Mouse (Mus musculus) left cerebral cortex, adult 2 months (tissue): Measurements from ENCODE around the gene Capza1. TPM values are rescaled to one million over a fixed set of nuclear protein-coding genes. Genes with fewer than 3 reads are reported as not detected.

ENCODE experiments used
- DNase-seq, 2 experiments: peaks; one replicate each; pipeline ENCODE4 v3.0.0; 2021 to 2022; ENCODE audit warnings: low spot score in 2 of 2, mixed read lengths in 1 of 2; ENCODE audit errors: extremely low spot score in 1 of 2
- H3K27ac ChIP-seq: fragments of 200-600 bp; 2 replicates; pipeline ENCODE4 v1.8.1; 2022
- H3K4me3 ChIP-seq: fragments of 200-600 bp; 2 replicates; pipeline ENCODE4 v1.8.1; 2022
- CTCF ChIP-seq: fragments of 200-600 bp; IDR thresholded peaks from 2 replicates; pipeline ENCODE4 v1.8.1; 2022; ENCODE audit warnings: antibody characterized with exemption, mild to moderate bottlenecking, moderate library complexity
- intact Hi-C: fragments of 180-260 bp; cut with DNase I; formaldehyde crosslinking; loops from one replicate; pipeline ENCODE4 v1.15.1; 2025
- total RNA-seq, 2 experiments: library from RNA; stranded (reverse); gene quantifications; 2 replicates each; pipeline ENCODE4 v1.2.3; 2021

The Capza1 gene
- total RNA-seq, 2 experiments from 2014 or later: 35.1 to 39.8 TPM

GRCm38 (mm10) chr3:104783971-104784500 lies 80.3 kb downstream of the Capza1 start:
- Histone ChIP-seq H3K27ac (no peak overlapping the region), H3K4me3 (no peak overlapping the region)
- no peak for TF ChIP-seq CTCF
- DNase-seq: no peak
- intact Hi-C loops: no loop called here

DNA sequence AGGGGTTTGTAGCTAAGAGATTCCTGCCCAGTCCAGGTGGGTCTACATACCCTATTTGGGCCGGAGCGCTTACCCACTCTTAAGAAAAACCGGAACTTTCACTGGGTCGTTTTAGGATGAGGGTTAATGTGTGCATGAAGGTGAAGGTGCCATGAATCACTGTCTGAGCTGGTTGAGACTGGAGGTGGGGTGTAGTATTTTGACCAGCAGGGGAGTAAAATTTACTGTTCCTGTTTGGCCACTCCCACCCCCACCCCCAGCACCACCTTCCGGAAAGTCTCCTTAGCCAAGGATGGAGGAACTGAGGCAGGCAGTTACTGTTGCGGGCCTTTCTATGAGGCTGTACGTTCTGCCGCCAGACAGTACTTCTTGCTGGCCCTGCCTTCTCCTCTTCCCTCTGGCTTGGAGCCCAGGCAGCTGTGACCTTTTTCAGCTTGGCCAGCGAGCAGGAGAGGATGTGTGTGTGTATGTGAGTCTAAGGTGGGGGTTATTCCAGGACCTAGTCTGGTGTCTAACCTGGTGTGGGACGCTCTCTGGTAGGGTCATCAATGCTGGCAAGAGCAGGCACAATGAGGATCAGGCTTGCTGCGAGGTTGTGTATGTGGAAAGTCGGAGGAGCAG lies 82.1 kb downstream of the Capza1 start:
- Histone ChIP-seq H3K4me3 (no peak overlapping the region), H3K27ac (no peak overlapping the region)
- intact Hi-C loops: no loop called here
- no peak for DNase-seq
- TF ChIP-seq CTCF: no peak

GRCm38 (mm10) chr3:104781471-104781903 lies 82.8 kb downstream of the Capza1 start, which contains the start of gene Fam19a3:
Fam19a3 (minus strand) TSS chr3:104781840.
- H3K27ac ChIP-seq: no peak within 1 kb of the TSS
- DNase-seq: no peak
- intact Hi-C loops: no loop called here
- no peak for TF ChIP-seq CTCF
- H3K4me3 ChIP-seq: peak within 1 kb of the TSS; percentile 49

DNA sequence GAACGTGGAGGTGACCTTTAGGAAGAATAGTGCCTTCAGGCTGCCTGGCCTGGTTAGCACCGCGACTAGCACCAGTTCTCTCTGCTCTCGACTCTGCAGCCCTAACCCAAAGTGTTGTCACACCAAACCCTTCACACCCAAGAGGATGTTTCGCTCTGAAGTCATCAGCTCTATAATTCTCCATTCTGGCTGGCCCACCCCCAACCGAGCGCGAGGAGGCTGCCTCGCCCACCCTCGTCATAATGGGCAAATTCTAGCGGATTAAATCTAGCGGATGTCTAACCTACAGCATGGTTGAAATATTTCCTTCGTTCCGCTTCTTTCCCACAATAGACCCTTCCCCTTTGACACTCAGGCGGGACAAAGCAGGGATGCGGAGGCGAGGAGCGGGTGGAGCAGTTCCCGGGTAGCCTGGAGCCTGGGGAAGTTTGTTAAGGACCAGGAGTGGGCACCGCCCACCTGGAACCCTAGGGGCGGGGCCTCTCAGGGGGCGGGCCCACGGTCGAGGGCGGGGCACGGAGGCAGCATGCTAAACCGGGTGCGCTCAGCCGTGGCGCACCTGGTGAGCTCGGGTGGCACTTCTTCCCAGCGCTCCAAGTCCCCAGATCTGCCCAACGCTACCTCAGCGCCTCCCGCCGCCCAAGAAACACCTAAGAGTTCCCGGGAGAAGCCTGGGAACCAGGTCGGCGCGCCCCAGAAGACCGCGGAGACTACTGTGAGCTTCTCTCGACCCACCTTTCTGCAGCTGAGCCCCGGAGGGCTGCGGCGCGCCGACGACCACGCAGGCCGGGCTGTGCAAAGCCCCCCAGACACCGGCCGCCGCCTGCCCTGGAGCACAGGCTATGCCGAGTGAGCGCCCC lies 83.5 kb downstream of the Capza1 start, which contains the start of gene Ppm1j:
TSS of gene Ppm1j (plus strand) at position 496 of the 860 bp plus-strand sequence.
- no peak for TF ChIP-seq CTCF
- intact Hi-C loops: loop anchor here (1.0 kb wide), 2 partner anchors 10 to 66 kb away; no protein-coding TSS in a partner anchor
- no peak for DNase-seq
- Histone ChIP-seq H3K27ac (no peak within 1 kb of the TSS), H3K4me3 (peak within 1 kb of the TSS; percentile 49)

- H3K4me3 ChIP-seq: no peak overlapping the region
- DNase-seq: peak in 1 of 2 experiments; percentile 45
- H3K27ac ChIP-seq: no peak overlapping the region
- intact Hi-C loops: loop anchor here (1.0 to 5.0 kb wide), 3 partner anchors 10 to 182 kb away; partner anchors contain the start of gene Wnt2b
- TF ChIP-seq CTCF: peak; percentile 97
Measured at GRCm38 (mm10) chr3:104779949-104780348, 84.4 kb downstream of the Capza1 start.

GRCm38 (mm10) chr3:104777342-104777741 lies 87.0 kb downstream of the Capza1 start:
- DNase-seq: no peak
- Histone ChIP-seq H3K4me3 (no peak overlapping the region), H3K27ac (no peak overlapping the region)
- intact Hi-C loops: loop anchor here (5.0 kb wide), 1 partner anchor 185 kb away; the partner anchor contains the start of gene Wnt2b
- peak; percentile 54 for TF ChIP-seq CTCF

- DNase-seq: no peak
- H3K27ac ChIP-seq: no peak overlapping the region
- intact Hi-C loops: loop anchor here (5.0 kb wide), 1 partner anchor 284 kb away; no protein-coding TSS in a partner anchor
- no peak overlapping the region for H3K4me3 ChIP-seq
- no peak for TF ChIP-seq CTCF
Measured at GRCm38 (mm10) chr3:104773301-104773700, 91.0 kb downstream of the Capza1 start.

Other genes with a start within 250 kb of the Capza1 start
- gene Slc16a1, start 225.8 kb downstream of the Capza1 start, total RNA-seq: 10 to 100 TPM; 16.7 to 17.9 TPM
- gene Ppm1j, start 83.4 kb downstream of the Capza1 start, total RNA-seq: 1 to 10 TPM in 1 of 2 experiments, under 1 TPM in 1; 0.72 to 1.2 TPM
- gene Fam19a3, start 82.7 kb downstream of the Capza1 start, total RNA-seq: under 1 TPM in 1 of 2 experiments, not detected in 1; 0.07 TPM
- 10 to 100 TPM; 27.9 to 29.3 TPM for gene Rhoc, start 76.1 kb downstream of the Capza1 start, total RNA-seq
- gene Mov10, start 45.9 kb downstream of the Capza1 start, total RNA-seq: 10 to 100 TPM; 10.5 to 10.9 TPM
- gene St7l, start 500 bp downstream of the Capza1 start, total RNA-seq: 10 to 100 TPM; 36.2 to 40.5 TPM
- 1 to 10 TPM; 2.0 to 2.3 TPM for gene Wnt2b, start 97.4 kb upstream of the Capza1 start, total RNA-seq
- 10 to 100 TPM; 23.8 to 27.9 TPM for gene Cttnbp2nl, start 188.6 kb upstream of the Capza1 start, total RNA-seq
- not detected for gene 4930564D02Rik, start 202.3 kb upstream of the Capza1 start, total RNA-seq